Mouse (Mus musculus): ENCODE results near the gene Bcas1.

DNA sequence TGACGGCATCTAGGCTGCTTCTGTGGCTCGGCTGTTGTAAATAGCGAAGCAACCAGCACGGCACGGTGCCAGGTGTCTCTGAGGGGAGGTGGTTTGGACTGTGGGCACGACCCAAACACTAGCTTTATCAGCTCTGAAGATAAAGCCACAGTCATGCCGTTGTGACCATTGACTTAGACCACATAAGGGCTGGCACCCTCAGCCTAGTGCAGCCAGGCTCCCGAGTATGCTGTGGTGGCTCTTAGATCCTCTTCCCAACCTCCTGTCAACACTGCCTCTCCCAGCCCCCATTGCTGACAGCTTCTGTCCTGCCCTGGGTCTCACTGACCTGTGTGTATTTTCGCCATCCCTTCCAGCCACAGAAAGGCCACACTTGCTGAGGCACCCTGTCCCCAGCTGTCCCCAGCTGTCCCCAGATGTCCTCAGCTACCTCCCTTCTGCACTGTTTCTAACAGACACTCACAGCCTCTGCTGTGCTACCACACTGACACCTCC lies 91.3 kb downstream of the Bcas1 start:
- TF ChIP-seq CTCF (IDR thresholded peaks at IDR 0.05; ENCODE audit: low read depth, low read length) (no peak), POLR2A (IDR thresholded peaks at IDR 0.05; ENCODE audit: insufficient read depth, low read length) (no peak)
